Mouse (Mus musculus): ENCODE data around the gene Cacna1c. TPM values are rescaled to one million over a fixed set of nuclear protein-coding genes. Genes with fewer than 3 reads are reported as not detected.
A peak's percentile ranks its signal among the peaks of the same experiment; 100 is the strongest.

Gene Cacna1c
- polyA plus RNA-seq, 2 experiments: 8.9 to 29.0 TPM

- ATAC-seq (ENCODE audit: low FRiP score, low read depth): no peak
Observed at GRCm38 (mm10) chr6:118739961-118740599, 456.1 kb downstream of the Cacna1c start.

DNA sequence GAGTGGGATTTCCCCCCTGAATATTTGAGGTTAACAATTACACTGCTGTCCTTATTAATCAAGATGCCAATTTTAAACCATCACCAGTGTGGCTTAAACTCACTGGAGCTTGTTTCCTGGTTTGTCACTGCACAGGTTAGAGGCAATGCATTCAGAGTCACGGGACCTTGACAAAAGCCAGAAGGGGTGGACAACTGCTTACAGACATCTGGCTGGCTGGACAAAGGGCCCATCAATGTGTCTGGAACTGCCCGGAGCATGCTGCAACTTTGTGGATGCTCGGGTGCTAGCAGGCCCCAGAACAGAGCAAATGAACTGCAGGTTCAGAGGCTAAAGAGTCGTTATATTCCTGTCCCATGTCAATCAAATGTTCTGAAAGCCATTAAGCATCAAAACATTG lies 456.9 kb downstream of the Cacna1c start:
- TF ChIP-seq POLR2A (IDR thresholded peaks at IDR 0.05; ENCODE audit: borderline replicate concordance, extremely low read depth, insufficient read depth, insufficient read length): no peak
- Histone ChIP-seq H3K4me3 (replicated peaks; ENCODE audit: low read length) (no peak overlapping the region), H3K36me3 (ENCODE audit: control insufficient read depth, insufficient read depth, low read length) (no peaks in the 10 kb centered on the region), H3K27me3 (ENCODE audit: control insufficient read depth, insufficient read depth, low read length) (no peaks in the 10 kb centered on the region), H3K9me3 (ENCODE audit: control insufficient read depth, low read length) (no peaks in the 10 kb centered on the region), H3K9ac (ENCODE audit: low read depth, low read length, severe bottlenecking) (no peak overlapping the region), H3K4me2 (replicated peaks; ENCODE audit: low read depth, low read length, severe bottlenecking) (no peak overlapping the region), H3K27ac (replicated peaks; ENCODE audit: low read depth, low read length) (no peak overlapping the region), H3K4me1 (ENCODE audit: control insufficient read depth, insufficient read depth, low read length) (no peaks in the 10 kb centered on the region)
- DNase-seq (ENCODE audit: low spot score) (no peak), ATAC-seq (ENCODE audit: low FRiP score, low read depth) (no peak)
- 49% methylated on average over 4 of the region's 4 CpGs for WGBS

More at GRCm38 (mm10) chr6:118739961-118740599, 456.1 kb downstream of the Cacna1c start:
- no peak overlapping the region for H3K4me3 ChIP-seq (replicated peaks; ENCODE audit: low read length)
- no peaks in the 10 kb centered on the region for H3K36me3 ChIP-seq (ENCODE audit: control insufficient read depth, insufficient read depth, low read length)
- no peaks in the 10 kb centered on the region for H3K27me3 ChIP-seq (ENCODE audit: control insufficient read depth, insufficient read depth, low read length)
- no peak for DNase-seq (ENCODE audit: low spot score)
- TF ChIP-seq POLR2A (IDR thresholded peaks at IDR 0.05; ENCODE audit: borderline replicate concordance, extremely low read depth, insufficient read depth, insufficient read length): no peak
- no peak overlapping the region for H3K27ac ChIP-seq (replicated peaks; ENCODE audit: low read depth, low read length)
- WGBS: 86% methylated on average over 9 of the region's 9 CpGs
- H3K9me3 ChIP-seq (ENCODE audit: control insufficient read depth, low read length): no peaks in the 10 kb centered on the region
- no peaks in the 10 kb centered on the region for H3K4me1 ChIP-seq (ENCODE audit: control insufficient read depth, insufficient read depth, low read length)
- H3K4me2 ChIP-seq (replicated peaks; ENCODE audit: low read depth, low read length, severe bottlenecking): no peak overlapping the region
- no peak overlapping the region for H3K9ac ChIP-seq (ENCODE audit: low read depth, low read length, severe bottlenecking)

- 55% methylated on average over 3 of the region's 3 CpGs for WGBS
- Histone ChIP-seq H3K4me3 (replicated peaks; ENCODE audit: low read length) (no peak overlapping the region), H3K27ac (replicated peaks; ENCODE audit: low read depth, low read length) (no peak overlapping the region), H3K36me3 (ENCODE audit: control insufficient read depth, insufficient read depth, low read length) (0 out of 2 replicates have a peak, but pooled peaks cover 4% of the 10 kb centered on the region), H3K4me2 (replicated peaks; ENCODE audit: low read depth, low read length, severe bottlenecking) (no peak overlapping the region), H3K9me3 (ENCODE audit: control insufficient read depth, low read length) (no peaks in the 10 kb centered on the region), H3K27me3 (ENCODE audit: control insufficient read depth, insufficient read depth, low read length) (no peaks in the 10 kb centered on the region), H3K4me1 (ENCODE audit: control insufficient read depth, insufficient read depth, low read length) (no peaks in the 10 kb centered on the region), H3K9ac (ENCODE audit: low read depth, low read length, severe bottlenecking) (no peak overlapping the region)
- DNase-seq (ENCODE audit: low spot score): peak; percentile 43
- ATAC-seq (ENCODE audit: low FRiP score, low read depth): no peak
- no peak for TF ChIP-seq POLR2A (IDR thresholded peaks at IDR 0.05; ENCODE audit: borderline replicate concordance, extremely low read depth, insufficient read depth, insufficient read length)
Observed at GRCm38 (mm10) chr6:118738656-118739055, 457.6 kb downstream of the Cacna1c start.

- Histone ChIP-seq H3K27me3 (ENCODE audit: control insufficient read depth, insufficient read depth, low read length) (no peaks in the 10 kb centered on the region), H3K9ac (ENCODE audit: low read depth, low read length, severe bottlenecking) (no peak overlapping the region), H3K4me2 (replicated peaks; ENCODE audit: low read depth, low read length, severe bottlenecking) (no peak overlapping the region), H3K27ac (replicated peaks; ENCODE audit: low read depth, low read length) (no peak overlapping the region), H3K36me3 (ENCODE audit: control insufficient read depth, insufficient read depth, low read length) (0 out of 2 replicates have a peak, but pooled peaks cover 12% of the 10 kb centered on the region), H3K4me3 (replicated peaks; ENCODE audit: low read length) (no peak overlapping the region), H3K4me1 (ENCODE audit: control insufficient read depth, insufficient read depth, low read length) (no peaks in the 10 kb centered on the region), H3K9me3 (ENCODE audit: control insufficient read depth, low read length) (no peaks in the 10 kb centered on the region)
- no peak for DNase-seq (ENCODE audit: low spot score)
- WGBS: 64% methylated on average over 6 of the region's 6 CpGs
- TF ChIP-seq POLR2A (IDR thresholded peaks at IDR 0.05; ENCODE audit: borderline replicate concordance, extremely low read depth, insufficient read depth, insufficient read length): no peak
- ATAC-seq (ENCODE audit: low FRiP score, low read depth): no peak
Observed at GRCm38 (mm10) chr6:118737078-118737477, 459.1 kb downstream of the Cacna1c start.

DNA sequence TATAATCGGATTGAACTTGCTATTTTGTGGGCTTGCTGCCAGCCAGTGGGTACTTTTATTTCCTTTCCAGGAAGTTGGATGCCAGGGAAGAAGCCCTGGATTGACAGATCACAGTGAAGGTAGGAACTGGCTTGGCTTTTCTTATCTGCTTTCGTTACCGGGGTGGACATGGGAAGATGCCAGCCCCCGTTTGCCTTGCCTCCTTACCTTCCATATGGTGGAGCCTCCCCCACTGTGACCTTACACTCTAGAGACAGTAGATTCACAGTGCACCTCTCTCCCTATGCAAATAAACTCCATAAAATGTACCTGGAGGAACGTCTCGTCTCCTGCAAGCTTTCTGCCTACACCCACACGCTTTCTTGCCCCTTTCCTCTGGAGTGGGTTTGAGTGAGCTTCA lies 459.7 kb downstream of the Cacna1c start:
- no peak for ATAC-seq (ENCODE audit: low FRiP score, low read depth)
- H3K4me3 ChIP-seq (replicated peaks; ENCODE audit: low read length): no peak overlapping the region
- no peak overlapping the region for H3K4me2 ChIP-seq (replicated peaks; ENCODE audit: low read depth, low read length, severe bottlenecking)
- no peak overlapping the region for H3K9ac ChIP-seq (ENCODE audit: low read depth, low read length, severe bottlenecking)
- H3K9me3 ChIP-seq (ENCODE audit: control insufficient read depth, low read length): no peaks in the 10 kb centered on the region
- WGBS: 78% methylated on average over 7 of the region's 7 CpGs
- H3K4me1 ChIP-seq (ENCODE audit: control insufficient read depth, insufficient read depth, low read length): no peaks in the 10 kb centered on the region
- DNase-seq (ENCODE audit: low spot score): no peak
- H3K27ac ChIP-seq (replicated peaks; ENCODE audit: low read depth, low read length): no peak overlapping the region
- no peak for TF ChIP-seq POLR2A (IDR thresholded peaks at IDR 0.05; ENCODE audit: borderline replicate concordance, extremely low read depth, insufficient read depth, insufficient read length)
- no peaks in the 10 kb centered on the region for H3K27me3 ChIP-seq (ENCODE audit: control insufficient read depth, insufficient read depth, low read length)
- H3K36me3 ChIP-seq (ENCODE audit: control insufficient read depth, insufficient read depth, low read length): peaks cover 12% of the 10 kb centered on the region; the same call in 1 of the 2 replicates

All from limb, embryonic 14.5 days (tissue).